Mouse (Mus musculus) olfactory bulb, adult 2 months (tissue): ENCODE results near the gene Prn.

Experiments used
- CTCF ChIP-seq: fragments of 200-500 bp; IDR thresholded peaks from 2 replicates; pipeline ENCODE4 v1.5.1; 2012; ENCODE audit warnings: low read depth, mild to moderate bottlenecking, low read length, moderate library complexity; ENCODE audit not compliant: insufficient read depth
- POLR2A ChIP-seq: fragments of 200-500 bp; IDR thresholded peaks from 2 replicates; pipeline ENCODE4 v1.6.1; 2012; ENCODE audit warnings: mild to moderate bottlenecking, low read depth, low read length, moderate library complexity; ENCODE audit not compliant: insufficient read depth

GRCm38 (mm10) chr2:131952456-131952855, 42.7 kb downstream of the Prn start:
- TF ChIP-seq CTCF (no peak), POLR2A (no peak)
